11 mouse cellular contexts compared by ENCODE assay signal in genomic region chr12:82275767-82276166, GRCm38 (mm10).
A peak's percentile ranks its signal among the peaks of the same experiment; 100 is the strongest.
DNase-seq lines count a peak whose midpoint lies in the region; ATAC-seq and TF ChIP-seq lines count a peak whose summit lies in the region.
"Had no signal": no experiment of that assay in that cellular context is flagged by ENCODE, and none has a peak within 500 bp of the region (broad histone marks: within the 10 kb centered on the region; RNA-seq: fewer than 3 reads in every experiment).

No protein-coding gene starts in this region.

- H3K4me1 ChIP-seq in hindbrain, postnatal 0 days (ENCODE audit: insufficient read depth, low read length) = no peaks in the 10 kb centered on the region
- no peaks in the 10 kb centered on the region for H3K4me1 ChIP-seq in hindbrain, embryonic 16.5 days (ENCODE audit: control insufficient read depth, insufficient read depth, low read depth, low read length)
- no peaks in the 10 kb centered on the region; the same call in 1 of the 2 replicates for H3K4me1 ChIP-seq in intestine, postnatal 0 days (replicated peaks; ENCODE audit: control insufficient read depth, insufficient read depth, low read length)

- TF ChIP-seq CTCF in hindbrain, postnatal 0 days (IDR thresholded peaks at IDR 0.05; ENCODE audit: low read depth) = no peak
- TF ChIP-seq CTCF in C2C12 (IDR thresholded peaks at IDR 0.05; ENCODE audit: control insufficient read depth, insufficient read depth, insufficient read length) = no peak
- no peak for TF ChIP-seq CTCF in gastrocnemius, adult 2 months (IDR thresholded peaks at IDR 0.05)
- no peak for TF ChIP-seq CTCF in intestine, postnatal 0 days (IDR thresholded peaks at IDR 0.05; ENCODE audit: low read depth)

- H3K27ac ChIP-seq in hindbrain, postnatal 0 days = no peak overlapping the region
- H3K27ac ChIP-seq in hindbrain, embryonic 16.5 days (ENCODE audit: low read depth, low read length) = no peak overlapping the region
- H3K27ac ChIP-seq in gastrocnemius, adult 2 months = 0 out of 2 replicates have a peak overlapping the region, but pooled peaks have one; percentile 28
- no peak overlapping the region for H3K27ac ChIP-seq in intestine, postnatal 0 days (ENCODE audit: low read depth, low read length)
- H3K27ac ChIP-seq: embryonic facial prominence, embryonic 15.5 days had no signal

- no peak overlapping the region for H3K4me3 ChIP-seq in hindbrain, postnatal 0 days (ENCODE audit: low read length)
- no peak overlapping the region for H3K4me3 ChIP-seq in hindbrain, embryonic 16.5 days (ENCODE audit: low read length)
- H3K4me3 ChIP-seq in C2C12 (ENCODE audit: insufficient read depth, poor library complexity, severe bottlenecking) = no peak overlapping the region
- no peak overlapping the region for H3K4me3 ChIP-seq in gastrocnemius, adult 2 months
- no peak overlapping the region for H3K4me3 ChIP-seq in intestine, postnatal 0 days (ENCODE audit: low read depth, low read length)
- H3K4me3 ChIP-seq: embryonic facial prominence, embryonic 15.5 days had no signal

- H3K79me3 ChIP-seq in C2C12 (ENCODE audit: low read depth) = no peaks in the 10 kb centered on the region

- H3K79me2 ChIP-seq in C2C12 (ENCODE audit: control insufficient read depth, insufficient read depth) = no peaks in the 10 kb centered on the region

- no peak overlapping the region for H3K4me2 ChIP-seq in hindbrain, postnatal 0 days (ENCODE audit: low read depth, low read length)
- no peak overlapping the region for H3K4me2 ChIP-seq in hindbrain, embryonic 16.5 days (ENCODE audit: low read length)
- no peak overlapping the region for H3K4me2 ChIP-seq in intestine, postnatal 0 days (replicated peaks; ENCODE audit: low read depth)
- H3K4me2 ChIP-seq: embryonic facial prominence, embryonic 15.5 days had no signal

- intact Hi-C loops in gastrocnemius, adult 2 months (cut with DNase I) = no loop called here
- intact Hi-C loops in heart, postnatal 36 days (cut with DNase I) = no loop called here

- H3K9ac ChIP-seq in hindbrain, postnatal 0 days (replicated peaks; ENCODE audit: low read length) = no peak overlapping the region
- H3K9ac ChIP-seq in hindbrain, embryonic 16.5 days (ENCODE audit: low read depth, low read length) = no peak overlapping the region
- H3K9ac ChIP-seq in intestine, postnatal 0 days (ENCODE audit: low read depth, low read length) = no peak overlapping the region
- H3K9ac ChIP-seq: embryonic facial prominence, embryonic 15.5 days had no signal

- H3K36me3 ChIP-seq in hindbrain, postnatal 0 days (ENCODE audit: insufficient read depth, low read length) = no peaks in the 10 kb centered on the region
- H3K36me3 ChIP-seq in hindbrain, embryonic 16.5 days (ENCODE audit: control insufficient read depth, insufficient read depth, low read length) = no peaks in the 10 kb centered on the region
- no peaks in the 10 kb centered on the region for H3K36me3 ChIP-seq in C2C12 (ENCODE audit: control insufficient read depth, insufficient read depth)
- H3K36me3 ChIP-seq in intestine, postnatal 0 days (ENCODE audit: control insufficient read depth, insufficient read depth) = peaks cover 4% of the 10 kb centered on the region; the same call in 1 of the 2 replicates
- H3K36me3 ChIP-seq: embryonic facial prominence, embryonic 15.5 days had no signal

- H3ac ChIP-seq in C2C12 (ENCODE audit: control insufficient read depth, insufficient read length, low read depth) = no peak overlapping the region

- no peak for ATAC-seq in hindbrain, postnatal 0 days
- ATAC-seq in hindbrain, embryonic 16.5 days = no peak
- ATAC-seq in intestine, postnatal 0 days = no peak
- ATAC-seq: inflammation-experienced regulatory T-cells, adult 6 months had no signal

- H3K9me3 ChIP-seq in hindbrain, postnatal 0 days (ENCODE audit: low read length) = no peaks in the 10 kb centered on the region
- H3K9me3 ChIP-seq in hindbrain, embryonic 16.5 days (ENCODE audit: control insufficient read depth, low read length) = no peaks in the 10 kb centered on the region
- H3K9me3 ChIP-seq in intestine, postnatal 0 days (ENCODE audit: control insufficient read depth) = no peaks in the 10 kb centered on the region
- H3K9me3 ChIP-seq: embryonic facial prominence, embryonic 15.5 days had no signal

- H3K27me3 ChIP-seq in hindbrain, postnatal 0 days (ENCODE audit: insufficient read depth, low read length) = no peaks in the 10 kb centered on the region
- no peaks in the 10 kb centered on the region for H3K27me3 ChIP-seq in hindbrain, embryonic 16.5 days (replicated peaks; ENCODE audit: control insufficient read depth, insufficient read depth, low read length)
- H3K27me3 ChIP-seq in C2C12 (ENCODE audit: control insufficient read depth, insufficient read depth, insufficient read length) = no peaks in the 10 kb centered on the region
- no peaks in the 10 kb centered on the region for H3K27me3 ChIP-seq in intestine, postnatal 0 days (replicated peaks; ENCODE audit: control insufficient read depth, insufficient read depth, low read length)
- H3K27me3 ChIP-seq: embryonic facial prominence, embryonic 15.5 days had no signal

- peak; percentile 38 for DNase-seq in hindbrain, postnatal 0 days (ENCODE audit: low spot score)
- DNase-seq in gastrocnemius, adult 2 months = peak; percentile 74
- peak; percentile 65 to 72 for DNase-seq in heart, postnatal 36 days
- no peak for DNase-seq in right cerebral cortex, adult 2 months (ENCODE audit: low spot score in 2 of 2)
- no peak for DNase-seq in B cell, adult 2 months
- DNase-seq: left cerebral cortex, postnatal 4 days had no signal

- 55% methylated on average over 5 of the region's 5 CpGs for WGBS in hindbrain, postnatal 0 days
- 62% methylated on average over 5 of the region's 5 CpGs for WGBS in hindbrain, embryonic 16.5 days
- 53% methylated on average over 5 of the region's 5 CpGs for WGBS in intestine, postnatal 0 days

TF ChIP-seq in C2C12, 6 proteins besides CTCF, POLR2A, EP300 and RAD21:
- TF ChIP-seq CEBPB (IDR thresholded peaks at IDR 0.05; ENCODE audit: low read depth) (peak; percentile 4), MYOG (IDR thresholded peaks at IDR 0.05; ENCODE audit: control insufficient read depth, extremely low read depth, insufficient read length) (no peak)

Comparison
In these comparisons a context has a peak if more than half of its experiments do, and no peak if none do; other contexts are left out.
1. DNase-seq: peak in hindbrain, postnatal 0 days (single experiment), gastrocnemius, adult 2 months (single experiment) and heart, postnatal 36 days (2 of 2); none in right cerebral cortex, adult 2 months (0 of 2) and B cell, adult 2 months (0 of 2).